Mouse (Mus musculus): ENCODE results near the gene Snapc2. TPM values are rescaled to one million over a fixed set of nuclear protein-coding genes. Genes with fewer than 3 reads are reported as not detected.

Snapc2 gene
- polyA plus RNA-seq, 1 experiment from 2014 or later = 41.6 TPM

DNA sequence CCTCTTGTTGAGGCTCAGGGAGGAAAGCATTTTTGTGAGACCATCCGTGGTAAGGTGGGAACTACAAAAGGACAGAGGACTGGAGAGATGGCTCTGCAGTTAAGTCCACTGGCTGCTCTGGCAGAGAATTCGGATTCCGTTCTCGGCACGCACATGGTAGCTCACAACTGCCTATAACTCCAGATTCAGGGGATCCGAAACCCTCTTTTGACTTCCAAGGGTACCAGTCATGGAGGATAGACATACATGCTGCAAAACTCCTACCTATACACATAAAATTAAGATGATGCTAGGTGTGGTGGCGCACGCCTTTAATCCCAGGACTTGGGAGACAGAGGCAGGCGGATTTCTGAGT, 23.2 kb downstream of the Snapc2 start:
- WGBS = 27% methylated on average over 9 of the region's 9 CpGs

DNA sequence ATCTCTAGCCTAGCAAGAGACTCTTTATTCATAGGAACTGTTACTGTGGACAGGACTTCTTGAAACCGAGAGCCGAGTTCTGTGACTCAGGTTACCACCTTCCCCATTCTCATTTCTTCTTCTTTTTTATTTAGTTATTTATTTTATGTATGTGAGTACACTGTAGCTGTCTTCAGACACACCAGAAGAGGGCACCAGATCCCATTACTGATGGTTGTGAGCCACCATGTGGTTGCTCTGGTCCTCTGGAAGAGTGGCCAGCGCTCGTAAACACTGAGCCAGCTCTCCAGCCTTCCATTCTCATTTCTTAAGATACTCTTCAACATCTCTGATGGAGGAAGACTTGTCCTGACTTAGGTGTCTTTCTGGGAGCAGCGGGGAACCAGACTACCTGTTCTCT, 39.9 kb downstream of the Snapc2 start:
- peaks cover 14% of the 10 kb centered on the region for H3K36me3 ChIP-seq (ENCODE audit: control insufficient read depth, insufficient read depth, low read length)
- no peaks in the 10 kb centered on the region for H3K27me3 ChIP-seq (ENCODE audit: control insufficient read depth, insufficient read depth, low read length)
- no peak for ATAC-seq (ENCODE audit: insufficient read depth, low FRiP score)
- no peak overlapping the region for H3K9ac ChIP-seq (ENCODE audit: low read length)
- no peaks in the 10 kb centered on the region for H3K4me1 ChIP-seq (ENCODE audit: control insufficient read depth, insufficient read depth, low read length)
- no peak overlapping the region for H3K4me3 ChIP-seq (replicated peaks; ENCODE audit: low read length)
- H3K9me3 ChIP-seq (replicated peaks; ENCODE audit: control insufficient read depth, low read length) = no peaks in the 10 kb centered on the region
- H3K4me2 ChIP-seq (ENCODE audit: low read depth, low read length) = no peak overlapping the region
- no peak overlapping the region for H3K27ac ChIP-seq (ENCODE audit: low read length)
- 88% methylated on average over 5 of the region's 5 CpGs for WGBS

More for the DNA sequence above, 23.2 kb downstream of the Snapc2 start:
- Histone ChIP-seq H3K4me1 (ENCODE audit: control insufficient read depth, insufficient read depth, low read length) (peaks cover 5% of the 10 kb centered on the region), H3K27me3 (ENCODE audit: control insufficient read depth, insufficient read depth, low read length) (no peaks in the 10 kb centered on the region), H3K4me3 (replicated peaks; ENCODE audit: low read length) (peak overlapping the region; percentile 78), H3K4me2 (ENCODE audit: low read depth, low read length) (peak overlapping the region; percentile 69), H3K36me3 (ENCODE audit: control insufficient read depth, insufficient read depth, low read length) (0 out of 2 replicates have a peak, but pooled peaks cover 5% of the 10 kb centered on the region), H3K9me3 (replicated peaks; ENCODE audit: control insufficient read depth, low read length) (no peaks in the 10 kb centered on the region), H3K9ac (ENCODE audit: low read length) (peak overlapping the region; percentile 80), H3K27ac (ENCODE audit: low read length) (peak overlapping the region; percentile 31; the same call in 1 of the 2 replicates)
- ATAC-seq (ENCODE audit: insufficient read depth, low FRiP score) = peak; percentile 63; the same call in 1 of the 2 replicates

DNA sequence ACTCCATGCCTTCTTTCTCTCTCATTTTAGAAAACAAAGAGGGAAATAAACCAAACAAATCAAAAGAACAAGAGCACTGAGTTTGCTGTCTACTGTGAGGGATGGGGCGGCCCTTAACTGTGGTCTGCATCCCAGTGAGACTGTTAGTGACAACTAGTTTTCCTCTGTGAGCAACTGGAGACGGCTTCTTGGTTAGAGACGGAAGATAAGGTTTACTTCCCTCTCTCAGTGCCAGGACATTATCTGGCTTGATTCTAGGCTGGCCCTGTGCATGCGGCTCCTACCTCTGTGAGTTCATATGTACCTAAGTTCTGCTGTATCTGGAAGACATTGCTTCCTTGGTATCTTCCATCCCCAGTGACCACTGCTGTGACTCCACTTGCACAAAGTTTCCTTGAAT, 44.9 kb downstream of the Snapc2 start:
- no peak overlapping the region for H3K9ac ChIP-seq (ENCODE audit: low read length)
- no peaks in the 10 kb centered on the region for H3K9me3 ChIP-seq (replicated peaks; ENCODE audit: control insufficient read depth, low read length)
- no peaks in the 10 kb centered on the region for H3K27me3 ChIP-seq (ENCODE audit: control insufficient read depth, insufficient read depth, low read length)
- H3K4me1 ChIP-seq (ENCODE audit: control insufficient read depth, insufficient read depth, low read length) = no peaks in the 10 kb centered on the region
- no peak for ATAC-seq (ENCODE audit: insufficient read depth, low FRiP score)
- H3K36me3 ChIP-seq (ENCODE audit: control insufficient read depth, insufficient read depth, low read length) = peaks cover 37% of the 10 kb centered on the region
- no peak overlapping the region for H3K4me3 ChIP-seq (replicated peaks; ENCODE audit: low read length)
- H3K27ac ChIP-seq (ENCODE audit: low read length) = no peak overlapping the region
- WGBS = 87% methylated on average over 4 of the region's 4 CpGs
- H3K4me2 ChIP-seq (ENCODE audit: low read depth, low read length) = no peak overlapping the region

DNA sequence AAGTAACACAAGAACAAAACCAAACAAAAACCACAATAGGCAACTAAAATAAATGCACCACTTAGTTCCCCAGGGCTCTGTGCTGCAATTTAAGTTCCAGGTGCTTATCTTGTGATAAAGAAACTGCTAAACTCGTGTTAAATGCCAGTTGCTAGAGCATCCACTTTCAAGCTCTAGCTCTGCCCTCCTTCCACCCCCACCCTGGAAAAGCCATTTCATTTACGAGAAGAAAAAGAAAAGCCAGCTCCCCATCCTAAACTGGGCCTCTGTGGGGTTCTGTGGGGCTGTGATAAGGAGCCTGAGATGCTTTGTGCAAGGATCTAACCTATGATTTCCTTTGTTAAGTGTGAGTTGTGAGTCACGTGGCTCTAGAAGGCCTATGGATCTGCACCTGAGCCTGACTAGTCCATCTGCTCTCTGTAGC, 51.3 kb downstream of the Snapc2 start:
- no peaks in the 10 kb centered on the region for H3K27me3 ChIP-seq (ENCODE audit: control insufficient read depth, insufficient read depth, low read length)
- H3K4me3 ChIP-seq (replicated peaks; ENCODE audit: low read length) = no peak overlapping the region
- peaks cover 40% of the 10 kb centered on the region for H3K36me3 ChIP-seq (ENCODE audit: control insufficient read depth, insufficient read depth, low read length)
- no peak overlapping the region for H3K27ac ChIP-seq (ENCODE audit: low read length)
- no peak overlapping the region for H3K9ac ChIP-seq (ENCODE audit: low read length)
- 67% methylated on average over 3 of the region's 3 CpGs for WGBS
- H3K4me2 ChIP-seq (ENCODE audit: low read depth, low read length) = no peak overlapping the region
- no peak for ATAC-seq (ENCODE audit: insufficient read depth, low FRiP score)
- H3K9me3 ChIP-seq (replicated peaks; ENCODE audit: control insufficient read depth, low read length) = no peaks in the 10 kb centered on the region
- no peaks in the 10 kb centered on the region for H3K4me1 ChIP-seq (ENCODE audit: control insufficient read depth, insufficient read depth, low read length)

Other genes with a start within 250 kb of the Snapc2 start
- 0.12 and 0.26 TPM in 2 replicates for gene Cd209f, start 147.2 kb upstream of the Snapc2 start, polyA plus RNA-seq (2015; fragmentation: Nextera tagmentation; extraction: Ambion mirVana)
- not detected in 2 replicates for gene Cd209g, start 119.0 kb upstream of the Snapc2 start, polyA plus RNA-seq (2015; fragmentation: Nextera tagmentation; extraction: Ambion mirVana)
- gene Evi5l, start 86.5 kb upstream of the Snapc2 start, polyA plus RNA-seq (2015; fragmentation: Nextera tagmentation; extraction: Ambion mirVana) = 18.9 and 22.2 TPM in 2 replicates
- gene Prr36, start 35.6 kb upstream of the Snapc2 start, polyA plus RNA-seq (2015; fragmentation: Nextera tagmentation; extraction: Ambion mirVana) = 2.4 and 2.7 TPM in 2 replicates
- gene Lrrc8e, start 26.3 kb upstream of the Snapc2 start, polyA plus RNA-seq (2015; fragmentation: Nextera tagmentation; extraction: Ambion mirVana) = 6.1 and 9.2 TPM in 2 replicates
- 19.8 and 23.8 TPM in 2 replicates for gene Map2k7, start 14.3 kb upstream of the Snapc2 start, polyA plus RNA-seq (2015; fragmentation: Nextera tagmentation; extraction: Ambion mirVana)
- gene Gm49320, start 14.2 kb upstream of the Snapc2 start, polyA plus RNA-seq (2015; fragmentation: Nextera tagmentation; extraction: Ambion mirVana) = 0.79 TPM in 2 replicates
- 3.0 and 4.9 TPM in 2 replicates for gene Tgfbr3l, start 4.9 kb upstream of the Snapc2 start, polyA plus RNA-seq (2015; fragmentation: Nextera tagmentation; extraction: Ambion mirVana)
- gene Ctxn1, start 6.2 kb downstream of the Snapc2 start, polyA plus RNA-seq (2015; fragmentation: Nextera tagmentation; extraction: Ambion mirVana) = 65.9 and 67.9 TPM in 2 replicates
- 64.9 and 67.2 TPM in 2 replicates for gene Timm44, start 22.8 kb downstream of the Snapc2 start, polyA plus RNA-seq (2015; fragmentation: Nextera tagmentation; extraction: Ambion mirVana)
- gene Ccl25, start 72.1 kb downstream of the Snapc2 start, polyA plus RNA-seq (2015; fragmentation: Nextera tagmentation; extraction: Ambion mirVana) = 21.5 and 27.1 TPM in 2 replicates
- 160 and 166 TPM in 2 replicates for gene Elavl1, start 72.3 kb downstream of the Snapc2 start, polyA plus RNA-seq (2015; fragmentation: Nextera tagmentation; extraction: Ambion mirVana)
- gene Cers4, start 239.9 kb downstream of the Snapc2 start, polyA plus RNA-seq (2015; fragmentation: Nextera tagmentation; extraction: Ambion mirVana) = 32.1 and 33.7 TPM in 2 replicates